Mouse (Mus musculus): Measurements from ENCODE around the gene Asap3. TPM values are rescaled to one million over a fixed set of nuclear protein-coding genes. Genes with fewer than 3 reads are reported as not detected.

Asap3 gene
- 4.9 TPM in 2 replicates for polyA plus RNA-seq (2014; fragmentation: Nextera tagmentation; extraction: Ambion mirVana)

GRCm38 (mm10) chr4:136206033-136206893, at the start of gene Asap3:
Gene Asap3 (plus strand): TSS chr4:136206365.
- no peak within 1 kb of the TSS for H3K27ac ChIP-seq
- H3K27me3 ChIP-seq (ENCODE audit: control insufficient read depth, insufficient read depth, low read length) = no peaks in the 10 kb centered on the region
- DNase-seq (ENCODE audit: low spot score) (peak; percentile 85), ATAC-seq (ENCODE audit: low FRiP score) (peak; percentile 90)
- no peaks in the 10 kb centered on the region for H3K9me3 ChIP-seq (ENCODE audit: control insufficient read depth, low read length)
- H3K4me1 ChIP-seq (replicated peaks; ENCODE audit: control insufficient read depth, insufficient read depth, low read length) = peaks cover 9% of the 10 kb centered on the region
- under 1% methylated on average over 50 of the region's 54 CpGs for WGBS
- H3K9ac ChIP-seq = peak within 1 kb of the TSS; percentile 75
- H3K4me3 ChIP-seq (replicated peaks; ENCODE audit: low read length) = peak within 1 kb of the TSS; percentile 58
- H3K4me2 ChIP-seq (replicated peaks) = peak within 1 kb of the TSS; percentile 96
- H3K36me3 ChIP-seq (replicated peaks; ENCODE audit: control insufficient read depth, insufficient read depth) = no peaks in the 10 kb centered on the region

- H3K9ac ChIP-seq = no peak overlapping the region
Observed at GRCm38 (mm10) chr4:136158498-136158897, 47.7 kb upstream of the Asap3 start.

GRCm38 (mm10) chr4:136159802-136160397, 46.3 kb upstream of the Asap3 start:
- ATAC-seq (ENCODE audit: low FRiP score) (peak; percentile 66; the same call in 1 of the 2 replicates), DNase-seq (ENCODE audit: low spot score) (peak; percentile 93)
- Histone ChIP-seq H3K4me3 (replicated peaks; ENCODE audit: low read length) (no peak overlapping the region), H3K4me1 (replicated peaks; ENCODE audit: control insufficient read depth, insufficient read depth, low read length) (peaks cover 7% of the 10 kb centered on the region; the same call in 1 of the 2 replicates), H3K9me3 (ENCODE audit: control insufficient read depth, low read length) (no peaks in the 10 kb centered on the region), H3K27me3 (ENCODE audit: control insufficient read depth, insufficient read depth, low read length) (no peaks in the 10 kb centered on the region), H3K4me2 (replicated peaks) (no peak overlapping the region), H3K27ac (no peak overlapping the region), H3K36me3 (replicated peaks; ENCODE audit: control insufficient read depth, insufficient read depth) (no peaks in the 10 kb centered on the region), H3K9ac (0 out of 2 replicates have a peak overlapping the region, but pooled peaks have one; percentile 21)
- WGBS = under 1% methylated on average over 5 of the region's 5 CpGs

More at GRCm38 (mm10) chr4:136158498-136158897, 47.7 kb upstream of the Asap3 start:
- Histone ChIP-seq H3K4me3 (replicated peaks; ENCODE audit: low read length) (no peak overlapping the region), H3K27me3 (ENCODE audit: control insufficient read depth, insufficient read depth, low read length) (no peaks in the 10 kb centered on the region), H3K4me2 (replicated peaks) (no peak overlapping the region), H3K27ac (no peak overlapping the region), H3K36me3 (replicated peaks; ENCODE audit: control insufficient read depth, insufficient read depth) (no peaks in the 10 kb centered on the region), H3K4me1 (replicated peaks; ENCODE audit: control insufficient read depth, insufficient read depth, low read length) (peaks cover 7% of the 10 kb centered on the region; the same call in 1 of the 2 replicates), H3K9me3 (ENCODE audit: control insufficient read depth, low read length) (no peaks in the 10 kb centered on the region)
- ATAC-seq (ENCODE audit: low FRiP score) (no peak), DNase-seq (ENCODE audit: low spot score) (no peak)
- 84% methylated on average over 6 of the region's 6 CpGs for WGBS

GRCm38 (mm10) chr4:136163448-136163847, 42.7 kb upstream of the Asap3 start:
- H3K36me3 ChIP-seq (replicated peaks; ENCODE audit: control insufficient read depth, insufficient read depth) = no peaks in the 10 kb centered on the region
- H3K27me3 ChIP-seq (ENCODE audit: control insufficient read depth, insufficient read depth, low read length) = no peaks in the 10 kb centered on the region
- no peak overlapping the region for H3K4me3 ChIP-seq (replicated peaks; ENCODE audit: low read length)
- no peaks in the 10 kb centered on the region for H3K9me3 ChIP-seq (ENCODE audit: control insufficient read depth, low read length)
- peak; percentile 68; the same call in 1 of the 2 replicates for ATAC-seq (ENCODE audit: low FRiP score)
- H3K4me1 ChIP-seq (replicated peaks; ENCODE audit: control insufficient read depth, insufficient read depth, low read length) = peaks cover 7% of the 10 kb centered on the region; the same call in 1 of the 2 replicates
- no peak overlapping the region for H3K27ac ChIP-seq
- H3K4me2 ChIP-seq (replicated peaks) = no peak overlapping the region
- 2% methylated on average over 11 of the region's 11 CpGs for WGBS
- no peak overlapping the region for H3K9ac ChIP-seq
- peak; percentile 92 for DNase-seq (ENCODE audit: low spot score)

GRCm38 (mm10) chr4:136164981-136165380, 41.2 kb upstream of the Asap3 start:
- 85% methylated on average over 8 of the region's 8 CpGs for WGBS
- H3K27me3 ChIP-seq (ENCODE audit: control insufficient read depth, insufficient read depth, low read length) = no peaks in the 10 kb centered on the region

GRCm38 (mm10) chr4:136167701-136168100, 38.5 kb upstream of the Asap3 start:
- no peak overlapping the region for H3K27ac ChIP-seq
- no peaks in the 10 kb centered on the region for H3K27me3 ChIP-seq (ENCODE audit: control insufficient read depth, insufficient read depth, low read length)
- no peak overlapping the region for H3K4me2 ChIP-seq (replicated peaks)
- WGBS = 83% methylated on average over 3 of the region's 3 CpGs
- no peak for ATAC-seq (ENCODE audit: low FRiP score)
- H3K4me1 ChIP-seq (replicated peaks; ENCODE audit: control insufficient read depth, insufficient read depth, low read length) = 0 out of 2 replicates have a peak, but pooled peaks cover 2% of the 10 kb centered on the region
- H3K9ac ChIP-seq = no peak overlapping the region
- H3K36me3 ChIP-seq (replicated peaks; ENCODE audit: control insufficient read depth, insufficient read depth) = no peaks in the 10 kb centered on the region
- no peak overlapping the region for H3K4me3 ChIP-seq (replicated peaks; ENCODE audit: low read length)
- H3K9me3 ChIP-seq (ENCODE audit: control insufficient read depth, low read length) = no peaks in the 10 kb centered on the region
- no peak for DNase-seq (ENCODE audit: low spot score)

More at GRCm38 (mm10) chr4:136164981-136165380, 41.2 kb upstream of the Asap3 start:
- no peak for ATAC-seq (ENCODE audit: low FRiP score)
- no peaks in the 10 kb centered on the region for H3K4me1 ChIP-seq (replicated peaks; ENCODE audit: control insufficient read depth, insufficient read depth, low read length)
- H3K4me2 ChIP-seq (replicated peaks) = no peak overlapping the region
- DNase-seq (ENCODE audit: low spot score) = no peak
- no peak overlapping the region for H3K27ac ChIP-seq
- H3K9me3 ChIP-seq (ENCODE audit: control insufficient read depth, low read length) = no peaks in the 10 kb centered on the region
- no peak overlapping the region for H3K9ac ChIP-seq
- no peaks in the 10 kb centered on the region for H3K36me3 ChIP-seq (replicated peaks; ENCODE audit: control insufficient read depth, insufficient read depth)
- H3K4me3 ChIP-seq (replicated peaks; ENCODE audit: low read length) = no peak overlapping the region

GRCm38 (mm10) chr4:136170401-136170800, 35.8 kb upstream of the Asap3 start:
- Histone ChIP-seq H3K9ac (no peak overlapping the region), H3K4me2 (replicated peaks) (no peak overlapping the region), H3K4me3 (replicated peaks; ENCODE audit: low read length) (no peak overlapping the region), H3K4me1 (replicated peaks; ENCODE audit: control insufficient read depth, insufficient read depth, low read length) (0 out of 2 replicates have a peak, but pooled peaks cover 6% of the 10 kb centered on the region), H3K27ac (no peak overlapping the region), H3K27me3 (ENCODE audit: control insufficient read depth, insufficient read depth, low read length) (no peaks in the 10 kb centered on the region), H3K36me3 (replicated peaks; ENCODE audit: control insufficient read depth, insufficient read depth) (no peaks in the 10 kb centered on the region), H3K9me3 (ENCODE audit: control insufficient read depth, low read length) (no peaks in the 10 kb centered on the region)
- DNase-seq (ENCODE audit: low spot score) (no peak), ATAC-seq (ENCODE audit: low FRiP score) (no peak)
- 83% methylated on average over 4 of the region's 4 CpGs for WGBS

GRCm38 (mm10) chr4:136171455-136171854, 34.7 kb upstream of the Asap3 start:
- Histone ChIP-seq H3K27me3 (ENCODE audit: control insufficient read depth, insufficient read depth, low read length) (no peaks in the 10 kb centered on the region), H3K4me2 (replicated peaks) (peak overlapping the region; percentile 100), H3K9ac (peak overlapping the region; percentile 60), H3K36me3 (replicated peaks; ENCODE audit: control insufficient read depth, insufficient read depth) (no peaks in the 10 kb centered on the region), H3K27ac (no peak overlapping the region), H3K4me3 (replicated peaks; ENCODE audit: low read length) (peak overlapping the region; percentile 49), H3K4me1 (replicated peaks; ENCODE audit: control insufficient read depth, insufficient read depth, low read length) (0 out of 2 replicates have a peak, but pooled peaks cover 6% of the 10 kb centered on the region), H3K9me3 (ENCODE audit: control insufficient read depth, low read length) (no peaks in the 10 kb centered on the region)
- ATAC-seq (ENCODE audit: low FRiP score) = peak; percentile 26; the same call in 1 of the 2 replicates
- 16% methylated on average over 12 of the region's 12 CpGs for WGBS
- DNase-seq (ENCODE audit: low spot score) = no peak

GRCm38 (mm10) chr4:136172011-136172541, 34.1 kb upstream of the Asap3 start, which contains the start of gene E2f2:
Gene E2f2 (plus strand): TSS chr4:136172394.
- Histone ChIP-seq H3K36me3 (replicated peaks; ENCODE audit: control insufficient read depth, insufficient read depth) (no peaks in the 10 kb centered on the region), H3K27ac (no peak within 1 kb of the TSS)

More at GRCm38 (mm10) chr4:136172011-136172541, 34.1 kb upstream of the Asap3 start, which contains the start of gene E2f2:
- Histone ChIP-seq H3K9ac (peak within 1 kb of the TSS; percentile 60), H3K4me2 (replicated peaks) (peak within 1 kb of the TSS; percentile 100), H3K4me3 (replicated peaks; ENCODE audit: low read length) (peak within 1 kb of the TSS; percentile 49), H3K27me3 (ENCODE audit: control insufficient read depth, insufficient read depth, low read length) (no peaks in the 10 kb centered on the region), H3K4me1 (replicated peaks; ENCODE audit: control insufficient read depth, insufficient read depth, low read length) (0 out of 2 replicates have a peak, but pooled peaks cover 6% of the 10 kb centered on the region), H3K9me3 (ENCODE audit: control insufficient read depth, low read length) (no peaks in the 10 kb centered on the region)
- under 1% methylated on average over 35 of the region's 35 CpGs for WGBS
- 0 out of 2 replicates have a peak, but pooled peaks have one; percentile 49 for ATAC-seq (ENCODE audit: low FRiP score)
- peak; percentile 84 for DNase-seq (ENCODE audit: low spot score)
